Mouse (Mus musculus) embryonic facial prominence, embryonic 12.5 days (tissue): ENCODE data around the gene Hoxc11. TPM values are rescaled to one million over a fixed set of nuclear protein-coding genes. Genes with fewer than 3 reads are reported as not detected.
A peak's percentile ranks its signal among the peaks of the same experiment; 100 is the strongest.

Experiments
- ATAC-seq: fragments of 200-750 bp; cut with Nextera tagmentation; 2 replicates; pipeline ENCODE4 v1.8.0; 2017; ENCODE audit not compliant: insufficient number of reproducible peaks, insufficient read depth, low FRiP score, low TSS enrichment
- H3K27ac ChIP-seq: fragments of 300-500 bp; sonication (generic); 2 replicates; pipeline ENCODE4 v1.5.1; 2016; ENCODE audit warnings: mild to moderate bottlenecking
- H3K27me3 ChIP-seq: fragments of 300-500 bp; sonication (generic); 2 replicates; pipeline ENCODE4 v1.6.1; 2016; ENCODE audit warnings: mild to moderate bottlenecking, moderate library complexity
- H3K36me3 ChIP-seq: fragments of 300-500 bp; sonication (generic); 2 replicates; pipeline ENCODE4 v1.6.1; 2016; ENCODE audit warnings: mild to moderate bottlenecking
- H3K4me1 ChIP-seq: fragments of 300-500 bp; sonication (generic); 2 replicates; pipeline ENCODE4 v1.6.1; 2016
- H3K4me2 ChIP-seq: fragments of 300-500 bp; sonication (generic); replicated peaks from 2 replicates; pipeline ENCODE4 v1.6.1; 2016; ENCODE audit warnings: mild to moderate bottlenecking, moderate library complexity
- H3K4me3 ChIP-seq: fragments of 300-500 bp; sonication (generic); 2 replicates; pipeline ENCODE4 v1.5.1; 2016; ENCODE audit warnings: mild to moderate bottlenecking
- H3K9ac ChIP-seq: fragments of 300-500 bp; sonication (generic); 2 replicates; pipeline ENCODE4 v1.6.1; 2016; ENCODE audit warnings: mild to moderate bottlenecking, moderate library complexity
- H3K9me3 ChIP-seq: fragments of 300-500 bp; sonication (generic); 2 replicates; pipeline ENCODE4 v1.6.1; 2016; ENCODE audit warnings: mild to moderate bottlenecking, moderate library complexity
- WGBS: fragments of 180-500 bp; shearing (Covaris S2); methylation state at CpG from one replicate; pipeline ENCODE4 v1.1.7; 2016; 5-methylcytosine and 5-hydroxymethylcytosine counted together
- polyA plus RNA-seq: library from polyadenylated mRNA; unstranded; fragments of >200 nt; fragmentation: Nextera tagmentation; extraction: Ambion mirVana; gene quantifications from 2 replicates; pipeline ENCODE4 v1.2.1, GENCODE M21; 2016

Hoxc11 gene
- not detected in 2 replicates for polyA plus RNA-seq

GRCm38 (mm10) chr15:102954192-102955006 lies at the start of gene Hoxc11:
Gene Hoxc11, plus strand, starts transcription at chr15:102954427.
- under 1% methylated on average over 56 of the region's 57 CpGs for WGBS
- H3K9me3 ChIP-seq, result no peaks in the 10 kb centered on the region
- H3K4me2 ChIP-seq, result no peak within 1 kb of the TSS
- H3K36me3 ChIP-seq, result no peaks in the 10 kb centered on the region
- H3K27ac ChIP-seq, result no peak within 1 kb of the TSS
- H3K27me3 ChIP-seq, result peaks cover 98% of the 10 kb centered on the region
- ATAC-seq, result no peak
- no peak within 1 kb of the TSS for H3K9ac ChIP-seq
- 0 out of 2 replicates have a peak, but pooled peaks cover 2% of the 10 kb centered on the region for H3K4me1 ChIP-seq
- no peak within 1 kb of the TSS for H3K4me3 ChIP-seq

GRCm38 (mm10) chr15:102904946-102905345 lies 49.3 kb upstream of the Hoxc11 start:
- Histone ChIP-seq H3K27ac (no peak overlapping the region), H3K4me1 (no peaks in the 10 kb centered on the region), H3K9ac (no peak overlapping the region), H3K4me2 (no peak overlapping the region), H3K4me3 (no peak overlapping the region), H3K9me3 (no peaks in the 10 kb centered on the region), H3K27me3 (peaks cover 74% of the 10 kb centered on the region), H3K36me3 (no peaks in the 10 kb centered on the region)
- ATAC-seq, result no peak
- 53% methylated on average over 1 of the region's 1 CpGs for WGBS

GRCm38 (mm10) chr15:102909536-102909935 lies 44.7 kb upstream of the Hoxc11 start:
- Histone ChIP-seq H3K9ac (no peak overlapping the region), H3K36me3 (no peaks in the 10 kb centered on the region), H3K4me3 (no peak overlapping the region), H3K4me2 (no peak overlapping the region), H3K27me3 (peaks cover 92% of the 10 kb centered on the region), H3K4me1 (no peaks in the 10 kb centered on the region), H3K27ac (no peak overlapping the region), H3K9me3 (no peaks in the 10 kb centered on the region)
- ATAC-seq, result no peak
- WGBS, result 2% methylated on average over 4 of the region's 4 CpGs

- Histone ChIP-seq H3K36me3 (no peaks in the 10 kb centered on the region), H3K4me1 (no peaks in the 10 kb centered on the region), H3K4me2 (no peak overlapping the region), H3K9ac (no peak overlapping the region), H3K9me3 (no peaks in the 10 kb centered on the region), H3K4me3 (no peak overlapping the region), H3K27ac (no peak overlapping the region), H3K27me3 (peaks cover 92% of the 10 kb centered on the region)
- under 1% methylated on average over 18 of the region's 18 CpGs for WGBS
- ATAC-seq, result no peak
Observed at GRCm38 (mm10) chr15:102910038-102910437, 44.2 kb upstream of the Hoxc11 start.

- Histone ChIP-seq H3K4me2 (no peak overlapping the region), H3K9me3 (no peaks in the 10 kb centered on the region), H3K27ac (no peak overlapping the region), H3K36me3 (no peaks in the 10 kb centered on the region), H3K4me3 (no peak overlapping the region), H3K9ac (no peak overlapping the region), H3K4me1 (no peaks in the 10 kb centered on the region), H3K27me3 (peaks cover 92% of the 10 kb centered on the region)
- WGBS, result 1% methylated on average over 22 of the region's 22 CpGs
- ATAC-seq, result no peak
Observed at GRCm38 (mm10) chr15:102910496-102911095, 43.6 kb upstream of the Hoxc11 start.

GRCm38 (mm10) chr15:102913038-102913585 lies 41.1 kb upstream of the Hoxc11 start:
- no peak overlapping the region for H3K4me2 ChIP-seq
- no peak overlapping the region for H3K27ac ChIP-seq
- H3K9ac ChIP-seq, result no peak overlapping the region
- WGBS, result 2% methylated on average over 19 of the region's 19 CpGs
- H3K9me3 ChIP-seq, result no peaks in the 10 kb centered on the region
- H3K27me3 ChIP-seq, result peaks cover 94% of the 10 kb centered on the region
- no peak overlapping the region for H3K4me3 ChIP-seq
- H3K4me1 ChIP-seq, result no peaks in the 10 kb centered on the region
- no peaks in the 10 kb centered on the region for H3K36me3 ChIP-seq
- ATAC-seq, result no peak

GRCm38 (mm10) chr15:102917972-102918572 lies 36.2 kb upstream of the Hoxc11 start:
- no peak overlapping the region for H3K4me2 ChIP-seq
- H3K27me3 ChIP-seq, result peaks cover 95% of the 10 kb centered on the region
- H3K27ac ChIP-seq, result no peak overlapping the region
- H3K9me3 ChIP-seq, result no peaks in the 10 kb centered on the region
- WGBS, result under 1% methylated on average over 20 of the region's 20 CpGs
- no peak overlapping the region for H3K9ac ChIP-seq
- no peaks in the 10 kb centered on the region for H3K36me3 ChIP-seq
- no peak for ATAC-seq
- peaks cover 4% of the 10 kb centered on the region; the same call in 1 of the 2 replicates for H3K4me1 ChIP-seq
- H3K4me3 ChIP-seq, result no peak overlapping the region

- WGBS, result under 1% methylated on average over 7 of the region's 7 CpGs
- ATAC-seq, result no peak
- Histone ChIP-seq H3K9me3 (no peaks in the 10 kb centered on the region), H3K4me1 (peaks cover 4% of the 10 kb centered on the region; the same call in 1 of the 2 replicates), H3K9ac (no peak overlapping the region), H3K4me2 (no peak overlapping the region), H3K27me3 (peaks cover 96% of the 10 kb centered on the region), H3K36me3 (no peaks in the 10 kb centered on the region), H3K27ac (no peak overlapping the region), H3K4me3 (no peak overlapping the region)
Observed at GRCm38 (mm10) chr15:102918611-102919265, 35.5 kb upstream of the Hoxc11 start.

- no peaks in the 10 kb centered on the region for H3K9me3 ChIP-seq
- H3K4me3 ChIP-seq, result no peak overlapping the region
- H3K9ac ChIP-seq, result no peak overlapping the region
- H3K27ac ChIP-seq, result no peak overlapping the region
- peaks cover 4% of the 10 kb centered on the region; the same call in 1 of the 2 replicates for H3K4me1 ChIP-seq
- WGBS, result 4% methylated on average over 12 of the region's 12 CpGs
- no peak overlapping the region for H3K4me2 ChIP-seq
- H3K36me3 ChIP-seq, result no peaks in the 10 kb centered on the region
- peaks cover 99% of the 10 kb centered on the region for H3K27me3 ChIP-seq
- no peak for ATAC-seq
Observed at GRCm38 (mm10) chr15:102919336-102920180, 34.7 kb upstream of the Hoxc11 start.

- H3K27me3 ChIP-seq, result peaks cover 98% of the 10 kb centered on the region
- H3K4me3 ChIP-seq, result peak overlapping the region; percentile 16
- peak overlapping the region; percentile 17 for H3K4me2 ChIP-seq
- H3K4me1 ChIP-seq, result peaks cover 4% of the 10 kb centered on the region; the same call in 1 of the 2 replicates
- under 1% methylated on average over 20 of the region's 20 CpGs for WGBS
- no peak for ATAC-seq
- H3K9me3 ChIP-seq, result no peaks in the 10 kb centered on the region
- no peak overlapping the region for H3K9ac ChIP-seq
- no peaks in the 10 kb centered on the region for H3K36me3 ChIP-seq
- H3K27ac ChIP-seq, result no peak overlapping the region
Observed at GRCm38 (mm10) chr15:102920619-102921018, 33.6 kb upstream of the Hoxc11 start.
